Mouse (Mus musculus): Measurements from ENCODE around the gene Ezr. TPM values are rescaled to one million over a fixed set of nuclear protein-coding genes. Genes with fewer than 3 reads are reported as not detected.

The Ezr gene
- polyA plus RNA-seq, 1 experiment from 2014 or later, result 43.1 TPM

DNA sequence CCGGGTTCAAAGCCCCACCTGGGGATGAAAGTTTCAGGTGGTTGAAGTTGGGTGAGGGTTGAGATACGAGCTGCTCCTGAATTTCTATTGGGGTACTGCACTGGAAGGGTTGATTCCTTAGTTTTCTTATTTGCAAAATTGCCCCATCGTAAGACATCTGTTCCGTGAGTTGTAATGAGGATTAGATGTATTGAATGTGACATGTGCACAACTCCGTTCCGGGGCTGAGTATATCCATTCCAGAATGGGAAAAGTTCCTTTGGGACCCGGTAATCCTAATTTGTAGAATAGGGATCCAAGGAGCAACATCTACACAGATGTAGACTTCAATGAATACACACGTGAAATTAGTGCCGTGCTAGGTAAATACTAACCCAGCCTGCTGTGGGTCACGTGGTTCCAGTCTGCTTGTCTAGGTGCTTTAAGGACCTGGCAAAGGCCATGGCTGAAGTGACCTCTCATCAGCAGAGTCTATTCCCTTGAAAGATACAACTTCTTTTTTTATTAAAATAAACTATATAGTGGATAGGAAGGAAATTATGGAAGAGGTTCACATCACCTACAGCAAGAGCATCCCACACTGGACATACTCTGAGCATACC is 1.3 kb upstream of the Ezr start:
- no peak overlapping the region for H3K27ac ChIP-seq
- H3K4me3 ChIP-seq (replicated peaks), result peak overlapping the region; percentile 75
- H3K9ac ChIP-seq (replicated peaks), result no peak overlapping the region
- peaks cover 58% of the 10 kb centered on the region for H3K27me3 ChIP-seq
- H3K36me3 ChIP-seq, result no peaks in the 10 kb centered on the region
- H3K4me2 ChIP-seq (replicated peaks), result peak overlapping the region; percentile 99
- 41% methylated on average over 10 of the region's 10 CpGs for WGBS
- no peaks in the 10 kb centered on the region for H3K9me3 ChIP-seq
- H3K4me1 ChIP-seq (replicated peaks), result peaks cover 32% of the 10 kb centered on the region
- no peak for ATAC-seq

DNA sequence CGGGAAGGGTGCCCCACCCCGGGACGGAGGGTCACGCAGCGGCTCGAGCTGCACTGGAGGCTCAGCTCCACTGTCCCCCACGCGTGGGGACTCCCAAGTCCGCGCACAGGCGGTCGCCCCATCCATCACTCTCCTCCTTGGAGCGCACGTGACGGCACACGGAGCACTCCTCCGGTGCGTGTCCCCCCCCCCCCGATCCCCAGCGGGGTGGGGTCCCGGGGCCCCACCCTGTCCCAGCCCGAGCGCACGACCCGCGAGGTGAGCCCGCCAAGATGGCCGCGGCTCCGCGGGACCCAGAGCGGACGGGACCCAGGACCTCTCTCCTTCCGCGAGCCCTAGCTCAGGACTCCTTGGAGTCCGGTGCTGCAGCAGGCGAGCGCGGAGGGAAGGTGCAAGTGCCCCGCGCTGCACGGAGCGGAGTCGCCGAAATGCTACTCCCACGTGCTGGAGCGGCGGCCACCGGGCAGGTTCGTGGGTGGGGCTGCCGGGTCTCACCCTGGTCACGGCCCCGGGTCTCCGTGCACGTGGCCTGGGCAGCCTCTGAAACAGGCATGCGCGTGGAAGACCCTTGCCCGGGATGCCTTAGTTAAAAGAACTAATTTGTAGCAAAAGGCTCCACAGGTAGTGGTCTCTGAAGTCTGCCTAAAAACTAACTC is 550 bp upstream of the Ezr start:
- ATAC-seq, result peak; percentile 68
- H3K36me3 ChIP-seq, result no peaks in the 10 kb centered on the region
- H3K27me3 ChIP-seq, result peaks cover 64% of the 10 kb centered on the region
- peak overlapping the region; percentile 75 for H3K4me3 ChIP-seq (replicated peaks)
- peak overlapping the region; percentile 99 for H3K4me2 ChIP-seq (replicated peaks)
- H3K9me3 ChIP-seq, result no peaks in the 10 kb centered on the region
- WGBS, result 0% methylated on average over 53 of the region's 58 CpGs
- H3K9ac ChIP-seq (replicated peaks), result peak overlapping the region; percentile 73
- peaks cover 38% of the 10 kb centered on the region for H3K4me1 ChIP-seq (replicated peaks)
- no peak overlapping the region for H3K27ac ChIP-seq

DNA sequence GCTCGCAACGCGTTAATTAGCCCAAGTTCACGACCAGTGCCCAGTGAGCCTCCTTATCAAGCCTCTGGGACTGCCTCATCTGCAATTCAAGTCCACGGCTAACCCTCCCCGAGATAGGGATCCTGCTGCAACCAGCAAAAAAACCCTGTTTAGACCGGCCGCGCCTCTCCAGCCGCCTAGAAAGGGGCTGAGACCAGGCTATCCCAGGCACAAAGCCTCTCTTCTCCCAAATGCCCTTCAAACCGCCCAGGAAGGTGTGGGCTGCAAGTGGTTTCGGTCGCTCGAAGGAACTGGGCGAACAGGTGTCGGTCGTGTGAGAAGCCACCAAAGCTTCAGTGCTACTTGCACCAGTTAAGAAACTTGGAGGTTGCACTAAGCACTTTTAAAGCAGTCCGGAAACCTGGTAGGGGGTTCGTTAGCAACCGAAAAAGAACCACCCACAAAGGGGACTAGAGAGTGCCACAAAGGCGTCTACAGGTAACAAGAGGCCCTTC is 504 bp downstream of the Ezr start:
- Histone ChIP-seq H3K9me3 (no peaks in the 10 kb centered on the region), H3K36me3 (no peaks in the 10 kb centered on the region), H3K4me1 (replicated peaks) (peaks cover 38% of the 10 kb centered on the region), H3K27ac (no peak overlapping the region), H3K9ac (replicated peaks) (peak overlapping the region; percentile 73), H3K27me3 (peaks cover 64% of the 10 kb centered on the region), H3K4me3 (replicated peaks) (peak overlapping the region; percentile 75), H3K4me2 (replicated peaks) (peak overlapping the region; percentile 99)
- under 1% methylated on average over 21 of the region's 21 CpGs for WGBS
- ATAC-seq, result no peak

DNA sequence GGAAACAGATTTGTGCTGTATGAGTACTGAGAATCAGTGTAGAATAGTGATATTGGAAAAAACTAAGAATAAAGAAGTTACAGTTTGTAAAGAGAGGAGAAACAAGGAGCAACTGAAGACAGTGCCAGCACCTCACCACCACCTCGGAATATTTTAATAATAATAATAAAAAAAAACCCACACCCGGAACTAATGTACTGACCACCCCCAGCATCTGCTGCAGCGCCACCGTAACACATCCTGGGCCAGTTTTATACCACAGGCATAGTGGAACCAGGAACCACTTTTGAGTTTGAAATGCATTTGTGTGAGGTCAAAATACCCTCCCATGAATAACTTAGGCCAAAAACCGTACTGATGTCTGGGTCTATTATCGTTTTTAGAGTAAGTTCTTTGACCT is 1.3 kb downstream of the Ezr start:
- Histone ChIP-seq H3K4me1 (replicated peaks) (peaks cover 38% of the 10 kb centered on the region), H3K27me3 (peaks cover 59% of the 10 kb centered on the region), H3K36me3 (no peaks in the 10 kb centered on the region), H3K9me3 (no peaks in the 10 kb centered on the region), H3K9ac (replicated peaks) (no peak overlapping the region), H3K4me3 (replicated peaks) (peak overlapping the region; percentile 75), H3K4me2 (replicated peaks) (peak overlapping the region; percentile 7), H3K27ac (no peak overlapping the region)
- 52% methylated on average over 6 of the region's 6 CpGs for WGBS
- ATAC-seq, result no peak

DNA sequence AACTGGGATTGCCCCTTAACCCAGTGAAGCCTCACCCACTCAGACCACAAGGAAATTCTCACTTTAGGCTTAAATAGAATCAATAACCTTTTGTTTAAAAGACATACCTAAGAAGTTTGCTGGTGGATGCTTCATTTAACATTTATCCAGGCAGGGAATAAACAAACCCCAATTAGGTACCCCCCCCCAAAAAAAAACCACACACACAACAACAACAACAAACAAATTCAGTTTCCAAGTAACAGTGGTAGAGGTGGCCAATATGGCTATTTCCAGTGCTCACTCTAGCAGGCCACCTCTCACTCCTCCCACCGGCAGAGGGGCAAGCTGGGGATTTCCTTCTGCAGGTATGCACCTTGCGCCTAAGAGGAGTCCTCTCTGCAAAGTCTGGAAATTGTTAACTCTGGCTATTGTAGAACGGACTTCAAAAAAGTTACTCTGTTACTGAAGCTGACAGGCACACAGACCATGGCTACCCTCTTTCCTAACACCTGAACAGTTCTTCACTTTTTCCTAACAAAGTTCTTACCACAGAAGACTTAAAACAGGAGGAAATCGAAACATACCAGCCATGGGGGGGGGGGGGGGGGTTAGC is 2.0 kb downstream of the Ezr start:
- H3K9ac ChIP-seq (replicated peaks), result no peak overlapping the region
- 63% methylated on average over 4 of the region's 4 CpGs for WGBS
- peaks cover 59% of the 10 kb centered on the region for H3K27me3 ChIP-seq

DNA sequence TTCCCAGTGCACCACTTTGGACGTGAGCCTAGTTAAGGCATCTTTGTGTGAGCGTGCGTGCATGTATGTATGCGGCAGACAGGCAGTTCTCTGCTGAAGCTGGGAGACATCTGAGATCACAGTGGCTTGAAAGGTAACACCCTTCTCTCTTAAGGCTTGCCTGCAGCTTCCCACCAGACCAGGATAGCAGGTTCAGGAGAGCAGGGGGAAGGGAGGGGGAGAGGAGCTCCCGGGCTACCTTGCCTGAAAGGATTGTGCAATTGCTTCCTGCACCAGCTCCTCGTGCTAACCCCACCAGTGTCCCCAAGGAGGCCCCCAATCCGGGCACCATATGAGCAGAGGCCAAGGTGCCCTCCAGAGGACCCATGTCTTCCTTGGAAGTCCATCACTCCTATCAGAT is 3.0 kb downstream of the Ezr start:
- Histone ChIP-seq H3K9ac (replicated peaks) (no peak overlapping the region), H3K9me3 (no peaks in the 10 kb centered on the region), H3K4me2 (replicated peaks) (peak overlapping the region; percentile 72), H3K4me3 (replicated peaks) (no peak overlapping the region), H3K36me3 (no peaks in the 10 kb centered on the region), H3K4me1 (replicated peaks) (peaks cover 38% of the 10 kb centered on the region), H3K27ac (no peak overlapping the region), H3K27me3 (peaks cover 59% of the 10 kb centered on the region)
- 31% methylated on average over 7 of the region's 7 CpGs for WGBS
- no peak for ATAC-seq

More for the DNA sequence above, 2.0 kb downstream of the Ezr start:
- Histone ChIP-seq H3K4me1 (replicated peaks) (peaks cover 38% of the 10 kb centered on the region), H3K4me2 (replicated peaks) (peak overlapping the region; percentile 72; the same call in 1 of the 2 replicates), H3K36me3 (no peaks in the 10 kb centered on the region), H3K4me3 (replicated peaks) (peak overlapping the region; percentile 16), H3K9me3 (no peaks in the 10 kb centered on the region), H3K27ac (no peak overlapping the region)
- ATAC-seq, result no peak

DNA sequence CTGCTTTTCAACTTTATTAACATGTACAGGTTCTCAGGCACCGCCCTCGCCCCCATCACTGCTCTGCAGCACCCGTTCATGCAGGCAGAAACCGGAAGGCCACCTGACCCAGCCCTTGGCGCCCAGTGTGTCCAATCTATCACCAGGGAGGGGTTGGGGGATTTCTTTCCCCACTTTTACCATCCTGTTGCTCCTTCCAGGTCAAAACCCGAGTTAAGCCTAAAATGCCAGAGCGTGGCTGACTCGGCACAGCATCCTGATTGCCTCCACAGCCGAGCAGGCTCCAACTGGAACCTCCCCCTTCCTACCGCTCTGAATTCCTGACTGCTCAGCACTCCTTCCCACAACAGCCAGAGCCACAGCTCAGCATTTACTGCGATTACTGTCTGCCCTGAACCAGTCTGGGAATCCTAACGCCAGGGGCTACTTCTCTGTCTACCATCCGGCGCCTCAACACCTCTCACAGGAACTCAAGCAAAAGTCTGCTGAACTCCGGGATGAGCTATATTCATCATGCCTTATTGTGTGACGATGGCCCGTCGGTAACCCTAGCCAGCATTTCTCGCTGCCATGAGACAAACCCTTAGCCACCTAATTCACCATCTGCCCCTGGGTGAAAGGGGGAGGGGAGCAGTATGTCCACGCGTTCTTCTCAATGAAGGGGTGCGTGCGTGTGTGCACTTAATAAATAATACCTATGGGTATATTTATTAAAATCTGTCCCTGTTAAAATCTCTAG is 3.6 kb downstream of the Ezr start:
- WGBS, result 7% methylated on average over 23 of the region's 23 CpGs

DNA sequence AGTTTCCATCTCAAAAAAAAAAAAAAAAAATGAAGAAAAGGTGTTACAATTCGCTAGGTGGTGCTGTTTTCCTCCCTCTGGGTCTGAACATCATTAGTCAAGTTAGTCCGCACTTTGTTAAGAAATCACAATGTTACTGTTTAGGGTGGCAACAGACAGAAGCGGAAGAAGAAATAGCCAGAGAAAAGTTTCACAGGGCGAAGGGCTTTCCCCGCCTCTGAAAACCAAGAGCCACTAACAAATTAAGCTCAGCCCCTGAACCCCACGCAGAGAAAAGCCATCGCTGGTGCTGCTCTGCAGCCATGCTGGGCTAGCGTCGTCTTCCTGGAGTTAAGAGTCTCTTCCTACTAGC is 4.3 kb downstream of the Ezr start:
- H3K4me1 ChIP-seq (replicated peaks), result peaks cover 36% of the 10 kb centered on the region
- H3K27ac ChIP-seq, result no peak overlapping the region
- H3K4me2 ChIP-seq (replicated peaks), result peak overlapping the region; percentile 72
- H3K9ac ChIP-seq (replicated peaks), result peak overlapping the region; percentile 44; the same call in 1 of the 2 replicates
- H3K9me3 ChIP-seq, result no peaks in the 10 kb centered on the region
- no peaks in the 10 kb centered on the region for H3K36me3 ChIP-seq
- WGBS, result under 1% methylated on average over 9 of the region's 9 CpGs
- no peak for ATAC-seq
- H3K4me3 ChIP-seq (replicated peaks), result peak overlapping the region; percentile 41
- H3K27me3 ChIP-seq, result peaks cover 47% of the 10 kb centered on the region

More for the DNA sequence above, 3.6 kb downstream of the Ezr start:
- 0 out of 2 replicates have a peak, but pooled peaks have one; percentile 31 for ATAC-seq
- Histone ChIP-seq H3K9me3 (no peaks in the 10 kb centered on the region), H3K27me3 (peaks cover 53% of the 10 kb centered on the region), H3K9ac (replicated peaks) (peak overlapping the region; percentile 44), H3K4me3 (replicated peaks) (peak overlapping the region; percentile 41), H3K4me1 (replicated peaks) (peaks cover 38% of the 10 kb centered on the region), H3K36me3 (no peaks in the 10 kb centered on the region), H3K4me2 (replicated peaks) (peak overlapping the region; percentile 72), H3K27ac (no peak overlapping the region)

DNA sequence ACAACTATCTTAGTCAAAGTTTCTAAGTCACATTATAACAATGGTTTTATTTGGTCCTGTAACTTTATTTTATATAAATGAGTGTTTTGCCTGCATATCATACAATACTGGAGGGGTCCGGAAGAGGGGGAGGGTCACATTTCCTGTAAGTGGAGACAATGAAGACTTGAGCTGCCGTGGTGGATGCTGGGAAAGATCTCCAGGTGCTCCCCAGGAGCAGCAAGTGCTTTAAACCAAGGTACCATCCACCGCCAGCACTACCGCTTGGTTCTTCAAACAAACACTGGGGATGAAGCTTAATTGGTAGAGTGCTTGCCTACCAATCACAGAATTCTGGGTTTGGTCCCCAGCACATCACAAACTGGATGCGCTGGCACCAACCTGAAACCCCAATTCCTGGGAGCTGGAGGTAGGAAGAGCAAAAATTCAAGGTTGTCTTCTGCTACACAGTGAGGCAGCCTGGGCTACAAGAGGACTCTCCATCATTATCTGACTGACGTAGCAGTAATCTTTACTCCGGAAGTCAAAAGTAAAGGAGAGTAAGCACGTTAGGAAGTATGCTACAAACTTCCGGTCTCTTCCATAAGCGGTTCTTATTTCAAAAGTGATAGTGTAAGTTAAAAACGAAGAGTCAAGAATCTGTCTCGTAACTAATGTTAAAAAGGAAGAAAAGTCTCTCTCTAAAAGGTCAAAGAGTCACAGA is 4.8 kb downstream of the Ezr start:
- Histone ChIP-seq H3K4me1 (replicated peaks) (peaks cover 30% of the 10 kb centered on the region), H3K27me3 (peaks cover 42% of the 10 kb centered on the region), H3K9ac (replicated peaks) (no peak overlapping the region; the same call in 1 of the 2 replicates), H3K4me3 (replicated peaks) (no peak overlapping the region), H3K36me3 (no peaks in the 10 kb centered on the region), H3K4me2 (replicated peaks) (no peak overlapping the region), H3K9me3 (no peaks in the 10 kb centered on the region), H3K27ac (no peak overlapping the region)
- no peak for ATAC-seq
- WGBS, result 69% methylated on average over 12 of the region's 12 CpGs

DNA sequence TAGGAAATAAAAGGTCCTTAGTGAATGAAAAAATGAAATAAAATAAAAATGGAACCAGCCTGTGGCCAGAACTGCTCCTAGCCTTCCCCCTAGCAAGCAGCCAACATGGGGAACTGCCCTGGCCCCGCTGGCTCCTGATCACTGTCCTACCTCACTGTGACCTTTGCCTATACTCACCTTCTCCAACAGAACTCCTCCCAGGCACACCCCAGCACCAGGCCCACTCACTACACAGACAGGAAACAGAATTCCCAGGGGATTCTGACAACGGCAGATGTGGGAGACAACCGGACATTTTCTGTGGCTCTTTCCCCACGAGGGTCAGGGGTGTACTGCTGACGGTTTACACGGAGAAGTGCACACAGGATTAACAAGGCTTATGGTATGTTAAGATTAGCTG is 5.5 kb downstream of the Ezr start:
- Histone ChIP-seq H3K4me2 (replicated peaks) (no peak overlapping the region), H3K36me3 (no peaks in the 10 kb centered on the region), H3K4me1 (replicated peaks) (peaks cover 26% of the 10 kb centered on the region), H3K4me3 (replicated peaks) (no peak overlapping the region), H3K9me3 (no peaks in the 10 kb centered on the region), H3K27ac (no peak overlapping the region), H3K9ac (replicated peaks) (no peak overlapping the region), H3K27me3 (peaks cover 37% of the 10 kb centered on the region)
- WGBS, result 76% methylated on average over 6 of the region's 6 CpGs
- no peak for ATAC-seq

DNA sequence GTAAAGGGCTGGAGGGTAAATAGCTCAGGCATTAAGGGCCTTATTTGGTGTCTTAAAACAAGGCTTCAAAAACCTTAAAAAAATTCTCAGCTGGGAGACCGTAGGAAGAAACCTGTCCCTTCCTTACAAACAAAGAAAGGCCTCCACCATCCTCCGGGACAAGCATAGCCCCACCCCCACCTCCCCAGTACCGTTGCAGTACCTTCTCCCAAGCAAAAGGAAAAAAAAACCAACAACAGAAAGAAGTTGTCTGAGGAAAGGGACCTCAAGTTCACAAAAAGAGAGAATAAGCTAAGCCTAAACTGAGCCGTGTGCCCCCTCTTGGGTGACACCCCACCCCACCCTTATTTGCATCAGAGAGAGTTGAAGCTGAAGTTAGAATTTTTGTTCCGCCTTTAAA is 6.0 kb downstream of the Ezr start:
- Histone ChIP-seq H3K27ac (no peak overlapping the region), H3K4me1 (replicated peaks) (peaks cover 22% of the 10 kb centered on the region), H3K27me3 (peaks cover 32% of the 10 kb centered on the region), H3K9ac (replicated peaks) (no peak overlapping the region), H3K4me3 (replicated peaks) (no peak overlapping the region), H3K9me3 (no peaks in the 10 kb centered on the region), H3K4me2 (replicated peaks) (no peak overlapping the region), H3K36me3 (no peaks in the 10 kb centered on the region)
- ATAC-seq, result no peak
- WGBS, result 30% methylated on average over 5 of the region's 5 CpGs
